Mouse (Mus musculus) myocyte (in vitro differentiated cells): ENCODE measurements at regions not wholly inside any gene's neighbourhood (a gene's known extent, or its start where the extent isn't known, plus 50 kb on each side); places are given as distances from the start of the nearest gene placed in this dataset.

ENCODE experiments used
- POLR2A ChIP-seq: IDR thresholded peaks from one replicate; pipeline ENCODE4 v1.6.1; 2011; ENCODE audit warnings: low read depth, mild to moderate bottlenecking, control low read depth, moderate library complexity; ENCODE audit not compliant: insufficient read length
- TCF12 ChIP-seq: IDR thresholded peaks from one replicate; pipeline ENCODE4 v1.6.1; 2011; ENCODE audit warnings: mild to moderate bottlenecking, control low read depth; ENCODE audit not compliant: poor library complexity, insufficient read depth, severe bottlenecking

- TF ChIP-seq POLR2A (no peak), TCF12 (no peak)
These were observed 218.6 kb upstream of the Dab2 start for GRCm38 (mm10) chr15:6080714-6081635.
